Mouse (Mus musculus) lung, postnatal 0 days (tissue): ENCODE results near the gene Ssh2. TPM values are rescaled to one million over a fixed set of nuclear protein-coding genes. Genes with fewer than 3 reads are reported as not detected.
A peak's percentile ranks its signal among the peaks of the same experiment; 100 is the strongest.

Experiments
- ATAC-seq: fragments of 200-750 bp; cut with Nextera tagmentation; 2 replicates; pipeline ENCODE4 v1.8.0; 2017; ENCODE audit warnings: moderate library complexity
- DNase-seq: peaks from one replicate; pipeline ENCODE4 v3.0.0-alpha.2; 2016; ENCODE audit warnings: low spot score
- H3K27ac ChIP-seq: fragments of 300-500 bp; sonication (generic); 2 replicates; pipeline ENCODE4 v1.5.1; 2014; ENCODE audit warnings: antibody characterized with exemption, mild to moderate bottlenecking, low read length, mixed read lengths
- H3K27me3 ChIP-seq: fragments of 300-500 bp; sonication (generic); replicated peaks from 2 replicates; pipeline ENCODE4 v1.6.1; 2014; ENCODE audit warnings: low read length, mixed read lengths; ENCODE audit not compliant: insufficient read depth
- H3K36me3 ChIP-seq: fragments of 300-500 bp; sonication (generic); 2 replicates; pipeline ENCODE4 v1.6.1; 2014; ENCODE audit warnings: low read length, mixed read lengths; ENCODE audit not compliant: insufficient read depth
- H3K4me1 ChIP-seq: fragments of 300-500 bp; sonication (generic); 2 replicates; pipeline ENCODE4 v1.6.1; 2014; ENCODE audit warnings: antibody characterized with exemption, low read depth, low read length, mixed read lengths; ENCODE audit not compliant: insufficient read depth
- H3K4me2 ChIP-seq: fragments of 300-500 bp; sonication (generic); replicated peaks from 2 replicates; pipeline ENCODE4 v1.6.1; 2014; ENCODE audit warnings: low read depth, mild to moderate bottlenecking, low read length, moderate library complexity, mixed read lengths
- H3K4me3 ChIP-seq: fragments of 300-500 bp; sonication (generic); 2 replicates; pipeline ENCODE4 v1.5.1; 2014; ENCODE audit warnings: low read depth, low read length
- H3K9ac ChIP-seq: fragments of 300-500 bp; sonication (generic); replicated peaks from 2 replicates; pipeline ENCODE4 v1.6.1; 2014; ENCODE audit warnings: low read depth, mild to moderate bottlenecking
- H3K9me3 ChIP-seq: fragments of 300-500 bp; sonication (generic); 2 replicates; pipeline ENCODE4 v1.6.1; 2016; ENCODE audit warnings: low read length, mixed read lengths
- CTCF ChIP-seq: IDR thresholded peaks from 2 replicates; pipeline ENCODE4 v1.5.1; 2016; ENCODE audit warnings: antibody characterized with exemption, mild to moderate bottlenecking
- EP300 ChIP-seq: IDR thresholded peaks from 2 replicates; pipeline ENCODE4 v1.6.1; 2016; ENCODE audit warnings: antibody characterized with exemption, mild to moderate bottlenecking, control low read depth
- WGBS: fragments of 180-500 bp; shearing (Covaris S2); extraction: QIAGEN DNeasy Blood & Tissue Kit; methylation state at CpG from one replicate; pipeline ENCODE4 v1.1.7; 2014; 5-methylcytosine and 5-hydroxymethylcytosine counted together
- polyA plus RNA-seq: library from polyadenylated mRNA; unstranded; fragments of >200 nt; fragmentation: Nextera tagmentation; extraction: Ambion mirVana; gene quantifications from 2 replicates; pipeline ENCODE4 v1.2.1, GENCODE M21; 2015

The Ssh2 gene
- polyA plus RNA-seq, 1 experiment from 2014 or later = 13.2 TPM

DNA sequence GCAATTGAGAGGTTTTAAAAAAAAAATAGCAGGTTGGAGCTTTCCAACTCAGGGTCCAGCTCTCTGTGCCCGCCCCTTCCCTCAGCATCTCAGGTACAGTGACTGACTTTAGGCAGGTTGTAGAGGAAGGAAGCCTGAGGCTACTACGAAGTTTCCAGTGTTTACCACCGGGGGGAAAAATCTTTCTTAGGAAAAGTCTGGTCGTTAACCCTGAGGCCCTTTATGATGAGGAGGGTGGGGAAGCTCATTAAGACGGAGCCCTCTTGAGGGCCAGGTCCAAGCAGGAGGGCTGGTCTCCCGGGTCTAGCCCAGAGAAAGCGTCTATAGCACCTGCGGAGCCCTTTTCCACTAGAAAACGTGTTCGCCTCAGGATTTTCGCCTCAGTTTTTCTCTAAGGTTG, 604 bp upstream of the Ssh2 start:
- WGBS = 1% methylated on average over 11 of the region's 11 CpGs
- peak overlapping the region; percentile 89 for H3K4me3 ChIP-seq
- ATAC-seq = peak; percentile 11; the same call in 1 of the 2 replicates

DNA sequence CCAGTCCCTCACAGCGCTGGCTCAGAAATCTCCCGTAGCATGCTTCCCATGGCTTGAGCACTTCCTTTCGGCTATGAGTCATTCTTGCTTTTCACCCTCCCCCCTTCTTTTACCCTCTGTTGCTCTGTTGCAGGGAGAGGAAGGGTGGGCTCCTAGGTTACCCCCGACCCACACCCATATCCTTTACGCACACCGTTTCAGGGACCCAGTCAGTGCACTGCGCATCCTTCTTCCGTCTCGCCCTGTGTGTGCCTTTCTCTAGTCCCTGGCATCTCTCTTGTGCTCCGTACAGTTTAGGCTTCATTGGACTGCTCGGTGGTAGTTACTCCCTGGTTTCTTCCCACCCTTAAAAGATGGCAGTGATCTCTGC, 659 bp downstream of the Ssh2 start:
- H3K27ac ChIP-seq = peak overlapping the region; percentile 82
- H3K4me3 ChIP-seq = peak overlapping the region; percentile 89
- H3K27me3 ChIP-seq = no peaks in the 10 kb centered on the region
- peak; percentile 60 for ATAC-seq
- TF ChIP-seq EP300 (no peak), CTCF (no peak)
- DNase-seq = peak; percentile 58
- H3K4me2 ChIP-seq = peak overlapping the region; percentile 96
- WGBS = under 1% methylated on average over 11 of the region's 11 CpGs
- no peaks in the 10 kb centered on the region for H3K36me3 ChIP-seq
- H3K9ac ChIP-seq = peak overlapping the region; percentile 70; the same call in 1 of the 2 replicates
- no peaks in the 10 kb centered on the region for H3K9me3 ChIP-seq
- 0 out of 2 replicates have a peak, but pooled peaks cover 3% of the 10 kb centered on the region for H3K4me1 ChIP-seq

More for the DNA sequence above, 604 bp upstream of the Ssh2 start:
- no peaks in the 10 kb centered on the region for H3K9me3 ChIP-seq
- peak overlapping the region; percentile 70 for H3K9ac ChIP-seq
- DNase-seq = peak; percentile 33
- H3K4me1 ChIP-seq = 0 out of 2 replicates have a peak, but pooled peaks cover 3% of the 10 kb centered on the region
- H3K27ac ChIP-seq = peak overlapping the region; percentile 57
- H3K27me3 ChIP-seq = no peaks in the 10 kb centered on the region
- no peaks in the 10 kb centered on the region for H3K36me3 ChIP-seq
- TF ChIP-seq EP300 (no peak), CTCF (no peak)
- peak overlapping the region; percentile 96 for H3K4me2 ChIP-seq

DNA sequence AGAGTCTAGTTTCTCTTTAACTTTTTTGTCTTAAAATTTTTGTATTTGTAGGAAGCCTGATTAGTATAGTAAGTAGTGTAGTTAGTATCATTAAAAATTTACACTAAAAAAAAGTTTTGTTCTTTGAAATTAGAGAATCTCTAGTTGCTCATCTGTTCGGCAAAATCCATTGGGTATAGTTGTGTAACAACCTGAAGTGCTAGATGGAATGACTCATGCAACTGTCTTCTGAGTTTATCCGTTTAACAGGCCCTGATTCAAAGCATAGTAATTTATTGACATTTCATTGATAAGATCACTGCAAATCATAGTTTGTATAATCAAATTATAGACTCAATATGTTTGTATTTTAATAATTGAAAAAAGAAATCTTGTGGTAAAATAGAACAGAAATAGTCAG, 14.7 kb downstream of the Ssh2 start:
- Histone ChIP-seq H3K27me3 (no peaks in the 10 kb centered on the region), H3K36me3 (no peaks in the 10 kb centered on the region), H3K4me3 (no peak overlapping the region), H3K4me2 (no peak overlapping the region), H3K9ac (no peak overlapping the region), H3K9me3 (no peaks in the 10 kb centered on the region), H3K4me1 (no peaks in the 10 kb centered on the region), H3K27ac (no peak overlapping the region)
- DNase-seq (no peak), ATAC-seq (no peak)
- TF ChIP-seq CTCF = no peak
- TF ChIP-seq EP300 = no peak
- 69% methylated on average over 2 of the region's 2 CpGs for WGBS

DNA sequence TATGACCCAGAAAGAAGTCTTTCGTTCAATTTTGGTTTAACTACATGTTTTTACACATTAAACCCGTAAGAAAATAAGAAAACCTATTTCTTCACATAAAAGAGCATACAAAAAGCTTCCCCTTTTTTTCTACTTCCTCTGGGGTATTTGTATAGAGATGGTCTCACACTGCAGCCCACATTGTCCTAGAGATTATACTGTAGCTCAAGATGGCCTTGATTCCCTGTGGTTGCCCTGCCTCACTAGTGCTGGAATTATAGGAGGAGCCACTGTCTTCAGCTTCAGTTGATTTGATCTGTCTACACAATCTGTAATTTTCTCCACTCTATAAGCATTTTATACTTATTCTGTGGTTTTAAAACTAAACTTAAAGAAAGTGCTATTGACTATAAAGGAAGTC, 15.4 kb downstream of the Ssh2 start:
- WGBS = 89% methylated on average over 2 of the region's 2 CpGs
- no peak for DNase-seq
- Histone ChIP-seq H3K27me3 (no peaks in the 10 kb centered on the region), H3K4me2 (no peak overlapping the region), H3K4me3 (no peak overlapping the region), H3K36me3 (no peaks in the 10 kb centered on the region), H3K27ac (no peak overlapping the region), H3K4me1 (no peaks in the 10 kb centered on the region), H3K9me3 (no peaks in the 10 kb centered on the region), H3K9ac (no peak overlapping the region)
- ATAC-seq = no peak
- no peak for TF ChIP-seq EP300

DNA sequence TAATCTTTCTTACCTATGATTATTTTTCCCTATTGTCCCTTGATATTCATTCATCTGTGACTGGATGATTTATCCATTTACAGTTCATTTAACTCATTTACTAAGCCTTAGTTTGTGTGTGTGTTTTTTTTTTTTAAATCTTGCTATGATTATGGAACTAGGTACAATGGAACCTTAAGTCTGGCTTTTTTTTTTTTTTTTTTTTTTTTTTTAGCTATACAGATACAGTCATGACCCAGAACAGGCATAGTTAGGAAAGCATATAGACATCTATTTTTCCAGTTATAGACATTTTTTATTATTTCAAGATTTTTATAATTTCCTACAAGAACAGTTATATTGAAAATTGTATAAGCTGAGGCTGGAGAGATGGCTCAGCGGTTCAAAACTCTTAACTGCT, 19.2 kb downstream of the Ssh2 start:
- ATAC-seq (no peak), DNase-seq (no peak)
- Histone ChIP-seq H3K27ac (no peak overlapping the region), H3K9ac (no peak overlapping the region), H3K27me3 (no peaks in the 10 kb centered on the region), H3K4me2 (no peak overlapping the region), H3K9me3 (no peaks in the 10 kb centered on the region), H3K36me3 (no peaks in the 10 kb centered on the region), H3K4me1 (no peaks in the 10 kb centered on the region), H3K4me3 (no peak overlapping the region)
- TF ChIP-seq CTCF (no peak), EP300 (no peak)
- 93% methylated on average over 1 of the region's 1 CpGs for WGBS

DNA sequence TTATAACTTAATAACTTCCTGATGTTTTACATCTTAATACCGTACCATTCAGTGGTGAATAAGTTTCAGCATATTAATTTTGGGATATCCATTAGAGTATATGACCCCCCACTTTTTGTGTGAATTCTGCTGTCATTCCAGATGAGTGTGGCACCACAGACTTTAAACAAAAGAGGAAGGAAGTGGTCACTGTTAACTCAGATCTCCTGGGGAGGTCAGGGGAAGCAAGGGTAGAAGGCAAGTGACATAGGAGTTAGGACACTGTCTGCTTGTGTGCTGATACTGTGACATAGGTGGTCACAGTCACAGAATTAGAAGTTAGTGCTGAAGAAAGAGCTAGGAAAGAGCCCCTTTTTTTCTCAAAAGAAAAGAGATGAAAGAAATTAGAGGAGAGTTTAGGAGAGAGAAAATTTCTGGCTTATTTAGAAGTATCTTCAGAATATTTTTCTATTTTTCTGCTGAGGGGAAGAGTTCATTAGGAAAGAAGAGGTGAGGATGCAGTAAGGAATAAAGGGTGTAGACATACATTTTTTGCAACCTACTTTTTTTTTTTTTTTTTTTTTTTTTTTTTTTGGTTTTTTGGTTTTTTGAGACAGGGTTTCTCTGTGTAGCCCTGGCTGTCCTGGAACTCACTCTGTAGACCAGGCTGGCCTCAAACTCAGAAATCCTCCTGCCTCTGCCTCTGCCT, 23.7 kb downstream of the Ssh2 start:
- Histone ChIP-seq H3K27me3 (no peaks in the 10 kb centered on the region), H3K4me2 (no peak overlapping the region), H3K36me3 (no peaks in the 10 kb centered on the region), H3K9ac (no peak overlapping the region), H3K4me3 (no peak overlapping the region), H3K9me3 (no peaks in the 10 kb centered on the region), H3K27ac (no peak overlapping the region), H3K4me1 (no peaks in the 10 kb centered on the region)
- DNase-seq = peak; percentile 45
- ATAC-seq = no peak
- TF ChIP-seq EP300 (no peak), CTCF (no peak)
- 68% methylated on average over 1 of the region's 1 CpGs for WGBS
